Mouse (Mus musculus): Measurements from ENCODE around the gene Ube2e3.
A peak's percentile ranks its signal among the peaks of the same experiment; 100 is the strongest.

The Ube2e3 gene

GRCm38 (mm10) chr2:78882743-78883433 is 15.0 kb downstream of the Ube2e3 start:
- no peak for DNase-seq (ENCODE audit: low read depth, low spot score)

DNA sequence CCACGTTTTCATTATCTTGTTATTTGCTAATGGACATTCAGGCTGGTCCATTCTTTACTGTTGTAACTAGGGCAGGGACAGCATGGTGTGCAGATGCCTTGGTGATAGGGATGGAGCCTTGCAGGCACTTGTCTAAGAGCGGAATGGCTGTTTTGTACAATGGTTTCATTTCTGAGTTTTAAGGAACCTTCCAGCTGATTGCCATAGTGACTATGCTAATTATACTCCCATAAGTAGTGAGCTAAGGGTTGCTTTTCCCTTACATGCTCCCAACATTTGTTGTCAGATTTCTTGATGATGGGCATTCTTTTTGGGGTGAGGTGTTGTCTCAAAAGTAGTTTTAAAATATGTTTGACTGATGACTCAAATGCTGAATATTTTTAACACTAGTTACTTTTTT is 18.5 kb downstream of the Ube2e3 start:
- DNase-seq (ENCODE audit: low read depth, low spot score) = no peak

GRCm38 (mm10) chr2:78888190-78888589 is 20.3 kb downstream of the Ube2e3 start:
- no peak for DNase-seq (ENCODE audit: low read depth, low spot score)

- DNase-seq (ENCODE audit: low read depth, low spot score) = no peak
Measured at GRCm38 (mm10) chr2:78895216-78895615, 27.3 kb downstream of the Ube2e3 start.

DNA sequence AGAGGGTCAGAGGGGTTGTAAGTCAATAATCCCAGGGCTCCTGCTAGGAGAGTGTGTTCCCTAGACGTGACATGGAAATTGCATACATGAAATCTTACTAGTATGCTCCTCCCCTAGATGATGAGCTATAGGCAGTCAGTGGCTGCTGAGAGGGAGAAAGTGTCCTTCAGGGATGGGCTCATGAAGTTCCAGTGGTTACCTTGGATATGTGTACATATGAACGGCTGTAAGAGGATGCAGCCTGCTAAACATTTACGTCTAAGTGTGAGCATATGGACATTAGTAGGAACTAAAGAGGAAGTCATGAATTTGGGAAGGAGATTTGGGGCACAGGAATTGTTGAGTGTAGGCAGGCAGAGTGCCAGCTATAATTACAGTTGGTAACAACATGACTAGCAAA is 38.0 kb downstream of the Ube2e3 start:
- DNase-seq (ENCODE audit: low read depth, low spot score) = no peak

DNA sequence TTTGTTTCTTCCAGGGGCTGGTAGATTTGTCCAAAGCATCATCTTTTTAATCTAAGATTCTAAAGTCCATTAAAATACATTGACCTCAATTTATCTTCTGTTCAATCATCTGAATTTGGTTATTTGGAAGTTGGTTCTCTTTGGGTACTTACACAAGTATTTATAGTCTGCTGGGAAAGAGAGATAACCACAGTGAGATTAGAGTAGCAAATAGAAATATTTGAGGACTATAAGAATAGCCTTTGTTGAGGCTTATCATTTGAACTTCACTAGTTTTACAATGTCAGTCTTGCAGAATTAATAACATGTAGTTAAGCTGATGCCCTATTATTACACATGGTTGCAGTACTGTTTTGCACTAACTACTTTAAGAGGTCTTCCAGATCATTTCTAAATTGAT is 43.6 kb downstream of the Ube2e3 start:
- no peak for DNase-seq (ENCODE audit: low read depth, low spot score)

GRCm38 (mm10) chr2:78914861-78915260 is 46.9 kb downstream of the Ube2e3 start:
- peak; percentile 16 for DNase-seq (ENCODE audit: low read depth, low spot score)

GRCm38 (mm10) chr2:78922980-78923674 is 55.2 kb downstream of the Ube2e3 start:
- DNase-seq (ENCODE audit: low read depth, low spot score) = no peak

DNA sequence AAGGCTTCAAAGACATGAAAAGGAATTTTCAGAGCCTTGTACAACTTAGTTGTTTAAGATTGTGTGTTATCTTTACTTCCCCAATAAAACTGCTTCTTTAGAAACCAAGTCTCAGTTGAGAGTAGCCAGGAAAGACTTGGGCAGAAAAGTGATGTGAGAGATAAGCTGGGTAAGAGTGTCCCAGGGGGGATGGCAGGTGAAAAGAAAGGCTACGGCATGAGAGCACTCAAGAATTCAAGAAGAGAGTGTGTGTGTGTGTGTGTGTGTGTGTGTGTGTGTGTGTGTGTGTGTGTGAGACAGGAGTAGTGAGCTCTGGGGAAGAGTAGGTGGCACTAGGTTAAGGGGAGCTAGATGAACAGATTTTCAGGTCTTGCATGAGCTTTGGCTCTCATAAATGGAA is 57.9 kb downstream of the Ube2e3 start:
- DNase-seq (ENCODE audit: low read depth, low spot score) = no peak

- DNase-seq (ENCODE audit: low read depth, low spot score) = no peak
Measured at GRCm38 (mm10) chr2:78927625-78928024, 59.7 kb downstream of the Ube2e3 start.

DNA sequence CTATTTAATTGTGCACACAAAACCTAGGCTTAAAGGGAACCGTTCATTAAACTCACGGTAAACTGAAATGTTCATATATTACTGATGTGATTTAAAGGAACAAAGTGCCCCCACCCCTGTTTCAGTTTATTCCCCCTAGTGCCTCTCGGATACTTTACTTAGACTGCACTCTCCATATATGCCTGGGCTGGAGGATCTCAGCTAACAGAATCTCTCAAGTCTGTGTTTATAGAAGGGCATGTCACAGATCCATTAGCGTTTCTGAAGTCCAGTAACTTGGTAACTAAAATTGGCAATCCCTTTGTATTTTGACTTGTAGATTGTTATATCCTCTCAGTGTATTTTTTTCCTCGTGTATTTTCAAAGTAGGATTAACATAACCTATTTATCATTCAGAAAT is 60.2 kb downstream of the Ube2e3 start:
- no peak for DNase-seq (ENCODE audit: low read depth, low spot score)

GRCm38 (mm10) chr2:78931358-78931757 is 63.4 kb downstream of the Ube2e3 start:
- DNase-seq (ENCODE audit: low read depth, low spot score) = peak; percentile 16

DNA sequence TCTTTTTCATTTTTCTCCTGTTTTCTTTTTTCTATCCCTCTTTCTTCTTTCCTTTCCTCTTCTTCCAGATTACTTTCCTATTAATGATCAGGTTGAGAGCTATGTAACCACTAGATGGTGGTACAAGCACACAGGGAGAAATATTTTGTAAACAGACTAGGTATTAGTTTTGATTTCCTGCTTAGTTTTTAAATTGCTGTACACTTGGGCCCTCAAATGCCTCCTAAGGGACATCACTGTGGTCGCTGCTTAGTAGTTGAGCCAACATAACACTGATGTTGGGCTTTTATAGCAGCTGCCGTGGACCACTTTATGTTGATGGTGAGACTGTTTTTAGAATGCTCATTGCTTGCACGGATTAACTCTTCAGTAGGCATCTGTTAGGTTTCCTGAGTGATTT is 91.5 kb downstream of the Ube2e3 start:
- DNase-seq (ENCODE audit: low read depth, low spot score) = no peak

- DNase-seq (ENCODE audit: low read depth, low spot score) = no peak
Measured at GRCm38 (mm10) chr2:78960288-78960687, 92.4 kb downstream of the Ube2e3 start.

DNA sequence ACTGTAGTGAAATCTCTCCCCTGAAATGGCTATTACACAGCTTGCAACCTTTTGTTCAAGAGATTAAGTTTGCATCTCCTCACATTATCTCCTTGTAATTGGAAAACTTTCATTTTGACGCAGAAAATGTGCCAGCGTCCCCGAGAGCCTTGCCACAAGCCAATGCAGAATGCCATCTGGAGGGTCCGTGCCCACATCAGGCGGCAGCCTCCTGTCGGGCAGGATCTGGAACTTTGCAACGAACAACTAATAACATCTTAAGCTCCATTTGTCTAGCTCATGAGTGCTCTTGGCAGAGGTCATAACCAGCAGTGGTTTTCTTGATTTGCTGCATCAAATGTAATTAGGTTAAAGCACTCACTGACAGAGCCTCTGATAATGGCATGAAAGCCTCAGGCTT is 93.1 kb downstream of the Ube2e3 start:
- DNase-seq (ENCODE audit: low read depth, low spot score) = no peak

DNA sequence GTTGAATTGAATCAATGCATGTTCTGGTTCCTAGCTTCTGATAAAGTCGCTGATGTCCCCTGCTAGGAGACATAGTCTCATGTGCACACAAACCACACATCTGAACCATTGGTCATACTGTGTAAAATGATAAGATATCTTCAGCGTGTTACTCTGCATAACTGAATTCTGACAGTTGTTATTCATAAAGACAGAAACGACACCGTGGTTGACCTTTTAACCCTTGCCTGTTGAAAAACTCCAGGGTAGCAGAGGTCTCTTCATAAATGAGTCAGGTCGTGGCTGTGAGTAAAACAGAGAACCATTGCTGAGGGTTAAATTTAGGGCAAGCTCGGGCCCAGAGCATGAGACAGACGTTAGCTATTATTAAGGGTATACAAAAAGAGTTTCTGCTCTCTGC is 93.7 kb downstream of the Ube2e3 start:
- DNase-seq (ENCODE audit: low read depth, low spot score) = no peak

- DNase-seq (ENCODE audit: low read depth, low spot score) = no peak
Measured at GRCm38 (mm10) chr2:78964995-78965394, 97.1 kb downstream of the Ube2e3 start.

DNA sequence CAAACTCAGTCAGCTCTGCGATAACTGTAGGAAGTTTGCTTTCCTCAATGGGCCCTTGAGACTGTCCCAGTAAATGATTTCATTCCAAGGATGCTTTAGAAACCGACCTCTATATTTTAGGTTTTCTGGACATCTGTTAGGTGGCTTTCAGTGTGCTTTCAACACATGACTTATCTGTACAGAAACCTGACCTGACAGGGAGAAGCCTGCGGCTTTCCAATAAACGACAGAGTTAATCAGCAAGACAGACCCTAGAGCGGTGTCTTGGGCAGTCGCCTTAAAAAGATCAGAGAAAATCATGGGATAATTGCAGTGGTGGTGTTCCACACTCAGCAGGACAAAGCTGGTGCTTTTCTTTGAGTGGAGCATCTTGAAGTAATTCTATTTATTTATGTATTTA is 97.5 kb downstream of the Ube2e3 start:
- DNase-seq (ENCODE audit: low read depth, low spot score) = no peak

- DNase-seq (ENCODE audit: low read depth, low spot score) = no peak
Measured at GRCm38 (mm10) chr2:78970088-78970487, 102.2 kb downstream of the Ube2e3 start.

Measured in R1 (cell line).